Mouse (Mus musculus) MEL (cell line): Measurements from ENCODE around the gene Ngrn. TPM values are rescaled to one million over a fixed set of nuclear protein-coding genes. Genes with fewer than 3 reads are reported as not detected.

Experiments used
- DNase-seq: peaks from one replicate; pipeline ENCODE4 v3.0.0; 2011; ENCODE audit warnings: low read depth, low spot score
- H3K27ac ChIP-seq: 2 replicates; pipeline ENCODE4 v1.5.1; 2012; ENCODE audit warnings: low read depth, mild to moderate bottlenecking, control low read depth, low read length, moderate library complexity; ENCODE audit not compliant: control insufficient read depth
- H3K27me3 ChIP-seq, 2 experiments: fragments of 150-350 bp in 1 of 2; sonication (generic) in 1 of 2; 2 replicates each; pipeline ENCODE4 v1.6.1; 2012; ENCODE audit warnings: low read length in 2 of 2, mild to moderate bottlenecking in 2 of 2, improper control_type of control experiment in 1 of 2, moderate library complexity in 1 of 2; ENCODE audit not compliant: insufficient read depth in 2 of 2, control insufficient read depth in 1 of 2
- H3K36me3 ChIP-seq, 2 experiments: 2 replicates each; pipeline ENCODE4 v1.6.1; 2012 to 2014; ENCODE audit warnings: low read length in 2 of 2, improper control_type of control experiment in 1 of 2, inconsistent platforms in 1 of 2, mild to moderate bottlenecking in 1 of 2; ENCODE audit not compliant: insufficient read depth in 2 of 2, control insufficient read depth in 1 of 2
- H3K4me1 ChIP-seq, 2 experiments: fragments of 150-350 bp in 1 of 2; sonication (generic) in 1 of 2; 2 replicates each; pipeline ENCODE4 v1.6.1; 2012; ENCODE audit warnings: low read length in 2 of 2, improper control_type of control experiment in 1 of 2, mild to moderate bottlenecking in 1 of 2; ENCODE audit not compliant: insufficient read depth in 2 of 2, control insufficient read depth in 1 of 2
- H3K4me3 ChIP-seq, 2 experiments: fragments of 150-350 bp in 1 of 2; sonication (generic) in 1 of 2; 2 replicates each; pipeline ENCODE4 v1.5.1; 2012; ENCODE audit warnings: low read depth in 2 of 2, low read length in 2 of 2, mild to moderate bottlenecking in 2 of 2, moderate library complexity in 2 of 2, control low read depth in 1 of 2, improper control_type of control experiment in 1 of 2; ENCODE audit not compliant: control insufficient read depth in 1 of 2, insufficient read depth in 1 of 2
- H3K79me2 ChIP-seq: 2 replicates; pipeline ENCODE4 v1.6.1; 2012; ENCODE audit warnings: mild to moderate bottlenecking, low read length, moderate library complexity; ENCODE audit not compliant: control insufficient read depth, poor library complexity, insufficient read depth
- H3K9ac ChIP-seq: 2 replicates; pipeline ENCODE4 v1.6.1; 2012; ENCODE audit warnings: low read depth, mild to moderate bottlenecking, control low read depth, low read length, moderate library complexity; ENCODE audit not compliant: control insufficient read depth, poor library complexity, severe bottlenecking
- H3K9me3 ChIP-seq: fragments of 150-350 bp; sonication (generic); replicated peaks from 2 replicates; pipeline ENCODE4 v1.6.1; 2012; ENCODE audit warnings: mild to moderate bottlenecking, low read length, improper control_type of control experiment, moderate library complexity; ENCODE audit not compliant: insufficient read depth
- EP300 ChIP-seq, 2 experiments: IDR thresholded peaks; 2 replicates each; pipeline ENCODE4 v1.6.1; 2011; ENCODE audit warnings: improper control_type of control experiment in 2 of 2, low read length in 2 of 2, low read depth in 1 of 2, mild to moderate bottlenecking in 1 of 2
- JUND ChIP-seq: IDR thresholded peaks from 2 replicates; pipeline ENCODE4 v1.6.1; 2011; ENCODE audit warnings: low read depth, mild to moderate bottlenecking, improper control_type of control experiment, low read length
- MAZ ChIP-seq: IDR thresholded peaks from 2 replicates; pipeline ENCODE4 v1.6.1; 2012; ENCODE audit warnings: low read depth, mild to moderate bottlenecking, inconsistent platforms, low read length, improper control_type of control experiment
- MYC ChIP-seq: IDR thresholded peaks from 2 replicates; pipeline ENCODE4 v1.6.1; 2011; ENCODE audit warnings: low read depth, mild to moderate bottlenecking, low read length, improper control_type of control experiment, moderate library complexity
- NRF1 ChIP-seq: IDR thresholded peaks from 2 replicates; pipeline ENCODE4 v1.6.1; 2014; ENCODE audit warnings: low read depth, mild to moderate bottlenecking, inconsistent platforms, low read length, improper control_type of control experiment, moderate library complexity; ENCODE audit not compliant: poor library complexity, insufficient read depth, severe bottlenecking
- polyA plus RNA-seq, 2 experiments: library from polyadenylated mRNA; stranded (reverse) in 1 of 2; unstranded in 1 of 2; fragments of >175 nt in 1 of 2; fragments of >200 nt in 1 of 2; gene quantifications; 2 replicates each; pipeline versions ENCODE4 v1.2.1 to v1.2.4; 2012; ENCODE audit warnings: low replicate concordance in 2 of 2, low read depth in 1 of 2; ENCODE audit not compliant: insufficient read length in 2 of 2, insufficient read depth in 1 of 2, missing spikeins in 1 of 2
- total RNA-seq: library from RNA; depleted of rRNA; stranded (reverse); fragments of 300-350 nt; gene quantifications from 2 replicates; pipeline ENCODE4 v1.2.3, GENCODE M21; 2012; rRNA removed

The Ngrn gene
- total and polyA plus RNA-seq, 3 experiments: 37.2 to 48.0 TPM; not detected in 1

DNA sequence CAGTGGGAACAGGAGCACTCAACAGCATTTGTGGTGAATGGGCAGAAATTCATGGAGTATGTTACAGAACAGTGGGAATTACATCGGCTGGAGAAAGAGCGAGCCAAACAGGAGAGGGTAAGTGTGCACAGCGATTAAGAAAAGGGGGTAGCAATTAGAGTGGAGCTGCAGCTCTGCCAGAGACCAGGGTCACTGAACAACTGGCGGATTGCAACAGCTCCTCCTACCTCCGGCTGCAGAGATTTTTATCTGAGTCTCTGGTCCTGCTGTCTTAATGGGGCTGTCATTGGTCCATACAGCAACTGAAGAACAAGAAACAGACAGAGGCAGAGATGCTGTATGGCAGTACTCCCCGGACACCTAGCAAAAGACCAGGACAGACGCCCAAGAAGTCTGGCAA, 49.8 kb downstream of the Ngrn start:
- H3K4me1 ChIP-seq: no peaks in the 10 kb centered on the region
- TF ChIP-seq NRF1 (no peak), JUND (no peak), MAZ (no peak), EP300 (IDR thresholded peaks at IDR 0.05; ENCODE audit: low read depth in 1 of 2, low read length in 2 of 2) (no peak), MYC (no peak)

More for the DNA sequence above, 49.8 kb downstream of the Ngrn start:
- Histone ChIP-seq H3K4me3 (no peak overlapping the region), H3K9ac (no peak overlapping the region), H3K27ac (no peak overlapping the region), H3K79me2 (0 out of 2 replicates have a peak, but pooled peaks cover 2% of the 10 kb centered on the region), H3K36me3 (peaks cover 0 to 30% of the 10 kb centered on the region in 2 experiments; a peak in 2 of 4 replicates), H3K9me3 (no peaks in the 10 kb centered on the region), H3K27me3 (no peaks in the 10 kb centered on the region)
- no peak for DNase-seq

Other genes starting within 250 kb of the Ngrn start
- 11.8 and 14.8 TPM in 2 replicates for gene Zfp710, start 236.4 kb upstream of the Ngrn start, total RNA-seq
- 10 to 100 TPM in 1 of 2 experiments, not detected in 1; 19.1 TPM for gene Zfp710, start 236.4 kb upstream of the Ngrn start, polyA plus RNA-seq
- 121 and 141 TPM in 2 replicates for gene Idh2, start 145.8 kb upstream of the Ngrn start, total RNA-seq
- gene Idh2, start 145.8 kb upstream of the Ngrn start, polyA plus RNA-seq: 100 to 1,000 TPM; 181 to 268 TPM
- 8.4 and 10.9 TPM in 2 replicates for gene Sema4b, start 74.4 kb upstream of the Ngrn start, total RNA-seq
- gene Sema4b, start 74.4 kb upstream of the Ngrn start, polyA plus RNA-seq: 10 to 100 TPM in 1 of 2 experiments, not detected in 1; 17.3 TPM
- 69.3 and 84.5 TPM in 2 replicates for gene Cib1, start 28.4 kb upstream of the Ngrn start, total RNA-seq
- 100 to 1,000 TPM in 1 of 2 experiments, not detected in 1; 145 TPM for gene Cib1, start 28.4 kb upstream of the Ngrn start, polyA plus RNA-seq
- 3.4 and 4.0 TPM in 2 replicates for gene Gdpgp1, start 28.4 kb upstream of the Ngrn start, total RNA-seq
- 1 to 10 TPM in 1 of 2 experiments, not detected in 1; 4.6 TPM for gene Gdpgp1, start 28.4 kb upstream of the Ngrn start, polyA plus RNA-seq
- gene Ttll13, start 14.8 kb upstream of the Ngrn start, total RNA-seq: 0.39 and 0.46 TPM in 2 replicates
- gene Ttll13, start 14.8 kb upstream of the Ngrn start, polyA plus RNA-seq: under 1 TPM in 1 of 2 experiments, not detected in 1; 0.40 TPM
- 24.9 and 27.6 TPM in 2 replicates for gene Vps33b, start 8.4 kb downstream of the Ngrn start, total RNA-seq
- 10 to 100 TPM in 1 of 2 experiments, not detected in 1; 23.4 TPM for gene Vps33b, start 8.4 kb downstream of the Ngrn start, polyA plus RNA-seq
- gene Prc1, start 33.2 kb downstream of the Ngrn start, total RNA-seq: 68.5 and 71.7 TPM in 2 replicates
- 100 to 1,000 TPM in 1 of 2 experiments, 10 to 100 TPM in 1; 82.2 to 108 TPM for gene Prc1, start 33.2 kb downstream of the Ngrn start, polyA plus RNA-seq
- 13.8 and 20.2 TPM in 2 replicates for gene Rccd1, start 63.2 kb downstream of the Ngrn start, total RNA-seq
- gene Rccd1, start 63.2 kb downstream of the Ngrn start, polyA plus RNA-seq: 10 to 100 TPM in 1 of 2 experiments, not detected in 1; 16.8 TPM
- 20.3 and 28.2 TPM in 2 replicates for gene Unc45a, start 79.8 kb downstream of the Ngrn start, total RNA-seq
- gene Unc45a, start 79.8 kb downstream of the Ngrn start, polyA plus RNA-seq: 10 to 100 TPM in 1 of 2 experiments, not detected in 1; 26.1 TPM
- 47.6 and 58.1 TPM in 2 replicates for gene Hddc3, start 81.9 kb downstream of the Ngrn start, total RNA-seq
- 10 to 100 TPM in 1 of 2 experiments, not detected in 1; 47.1 TPM for gene Hddc3, start 81.9 kb downstream of the Ngrn start, polyA plus RNA-seq
- 17.4 and 19.2 TPM in 2 replicates for gene Man2a2, start 110.2 kb downstream of the Ngrn start, total RNA-seq
- 10 to 100 TPM in 1 of 2 experiments, not detected in 1; 38.6 TPM for gene Man2a2, start 110.2 kb downstream of the Ngrn start, polyA plus RNA-seq
- gene Fes, start 126.7 kb downstream of the Ngrn start, total RNA-seq: 1.3 and 2.7 TPM in 2 replicates
- gene Fes, start 126.7 kb downstream of the Ngrn start, polyA plus RNA-seq: 1 to 10 TPM in 1 of 2 experiments, not detected in 1; 6.6 TPM
- gene Furin, start 144.2 kb downstream of the Ngrn start, total RNA-seq: 11.6 and 13.7 TPM in 2 replicates
- gene Furin, start 144.2 kb downstream of the Ngrn start, polyA plus RNA-seq: 10 to 100 TPM in 1 of 2 experiments, not detected in 1; 32.3 TPM